Mouse (Mus musculus) spleen, postnatal 10 days (tissue): Measurements from ENCODE around the gene Atad2b.
"Not testable (repeated sequence)": the region's sequence is repeated elsewhere in the genome, so short reads cannot be mapped to it uniquely, and the experiment has no call there.

Experiments
- DNase-seq, 2 experiments: peaks; one replicate each; pipeline ENCODE4 v3.0.0; 2021 to 2022; ENCODE audit warnings: low spot score in 2 of 2

The Atad2b gene

DNA sequence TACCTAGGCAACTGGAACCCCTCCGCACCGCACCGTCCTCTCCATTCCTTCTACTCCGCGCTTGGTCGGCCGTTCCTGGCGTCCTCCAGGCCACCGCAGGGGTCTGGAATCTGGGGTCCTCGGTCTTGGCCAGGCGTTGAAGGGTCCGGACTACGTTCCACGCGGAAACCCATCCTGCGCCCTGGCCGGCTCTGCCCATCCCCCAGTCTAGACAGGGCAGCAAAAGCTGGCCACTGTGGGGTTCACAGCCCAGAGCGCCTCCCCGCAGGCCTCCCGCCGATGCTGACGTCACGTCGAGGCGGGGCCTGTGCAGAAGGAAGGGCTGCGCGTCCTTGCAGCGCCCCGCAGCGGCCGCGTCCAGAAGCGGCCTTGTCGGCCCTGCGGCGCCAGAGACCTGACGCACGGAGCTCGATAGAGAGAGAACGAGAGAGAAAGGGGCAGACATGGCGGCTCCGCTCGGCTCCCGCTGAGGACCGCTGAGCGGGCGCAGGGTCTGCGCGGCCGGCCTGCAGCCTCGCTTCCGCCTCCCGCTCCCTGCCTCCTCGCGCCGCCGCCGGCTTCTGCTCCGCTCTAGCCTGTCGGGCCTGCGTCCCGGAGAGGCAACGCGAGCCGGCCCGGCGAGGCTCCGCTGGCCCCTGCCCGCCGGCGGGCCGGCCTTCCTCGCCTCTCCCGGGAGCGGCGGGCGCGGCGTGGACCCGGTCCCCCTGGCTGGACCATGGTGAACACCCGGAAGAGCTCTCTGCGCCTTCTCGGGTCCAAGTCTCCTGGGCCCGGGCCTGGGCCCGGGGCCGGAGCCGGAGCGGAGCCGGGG lies at the start of gene Atad2b:
TSS of gene Atad2b (plus strand) at position 360 of the 811 bp plus-strand sequence.
- DNase-seq: peak; percentile 98 to 99

- DNase-seq: no peak
Observed at GRCm38 (mm10) chr12:4868924-4869323, 48.2 kb upstream of the Atad2b start.

DNA sequence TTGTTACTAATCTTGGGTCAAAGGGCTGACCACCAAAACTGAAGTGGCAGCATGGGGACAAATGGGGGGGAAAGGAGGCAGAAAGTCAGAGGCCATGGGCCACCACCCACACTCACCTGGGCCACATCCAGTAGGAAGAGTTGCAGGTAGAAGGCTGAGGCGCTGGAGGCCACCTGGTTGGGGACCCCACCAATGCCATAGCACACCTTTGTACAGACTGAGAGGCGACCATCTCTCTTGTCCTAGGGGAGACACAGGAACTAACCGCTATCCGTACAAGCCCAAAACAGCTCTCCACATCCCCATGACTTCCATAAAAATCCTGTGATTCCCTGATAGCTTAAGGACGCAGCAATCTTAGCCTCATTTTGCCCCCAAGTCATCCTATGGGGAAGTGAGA lies 45.9 kb upstream of the Atad2b start:
- no peak for DNase-seq

DNA sequence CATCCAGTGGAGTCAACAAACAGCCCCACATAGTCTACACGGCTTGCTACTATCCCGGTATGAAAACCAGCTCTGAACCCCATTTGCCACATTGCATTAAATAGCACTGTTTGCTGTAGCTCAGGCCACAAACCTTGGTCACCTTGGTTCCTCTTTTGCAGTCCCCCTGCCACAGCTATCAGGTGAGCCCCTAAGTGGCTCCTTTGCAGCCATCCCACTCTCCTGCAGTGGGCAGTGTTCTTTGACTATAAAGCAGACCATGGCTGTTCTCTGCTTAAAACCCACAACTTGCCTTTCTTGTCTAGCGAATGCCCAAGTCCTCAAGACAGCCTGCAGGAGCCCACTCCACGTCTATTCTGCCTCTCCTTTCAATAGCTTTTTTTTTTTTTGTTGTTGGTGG lies 44.9 kb upstream of the Atad2b start:
- peak; percentile 40 to 45 for DNase-seq

DNA sequence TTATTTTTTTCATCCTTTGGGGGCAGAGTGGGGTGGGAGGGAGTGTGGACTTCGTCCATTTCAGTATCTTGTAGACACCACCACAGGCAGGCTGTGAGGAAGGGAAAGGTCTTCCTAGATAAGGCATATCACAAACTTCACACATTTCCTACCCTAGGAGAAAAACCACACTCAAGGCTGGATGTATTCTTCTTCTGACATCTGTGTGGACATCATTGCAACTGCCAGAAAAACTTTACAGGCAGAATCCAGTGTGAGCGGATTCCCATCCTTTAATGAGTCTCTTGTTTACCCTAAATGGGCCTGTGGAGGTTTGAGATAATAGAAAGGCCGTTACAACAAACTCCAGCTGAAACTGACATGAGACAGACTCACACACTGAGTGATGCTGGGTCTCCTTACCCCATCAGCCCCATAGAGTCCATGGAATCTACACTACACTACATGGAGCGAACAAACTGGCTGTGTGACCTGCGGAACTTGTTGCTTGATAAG lies 44.1 kb upstream of the Atad2b start:
- peak; percentile 46 to 47 for DNase-seq

DNA sequence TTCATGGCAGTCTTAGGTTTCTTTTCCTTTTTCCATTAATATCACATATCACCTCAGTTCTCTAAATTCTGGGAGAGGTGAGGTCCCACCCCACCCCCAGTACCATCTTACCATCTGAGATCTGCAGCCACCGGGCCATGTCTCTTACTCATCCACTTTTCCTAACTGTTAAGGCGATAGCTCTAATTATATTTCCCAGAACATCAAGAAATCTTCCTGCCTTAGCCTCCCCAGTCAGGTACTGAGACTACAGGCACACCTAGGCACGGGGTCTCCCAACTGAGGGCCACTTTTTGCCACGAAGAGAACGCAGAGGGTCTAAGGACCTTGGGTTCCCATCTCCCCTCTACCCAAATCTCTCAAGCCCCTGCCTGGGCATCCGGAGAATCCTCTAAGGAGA lies 43.6 kb upstream of the Atad2b start:
- DNase-seq: peak in 1 of 2 experiments; percentile 40

- peak; percentile 88 to 90 for DNase-seq
Observed at GRCm38 (mm10) chr12:4874161-4874927, 42.8 kb upstream of the Atad2b start, which contains the start of gene Mfsd2b. Gene Mfsd2b, minus strand, starts transcription at chr12:4874359.

DNA sequence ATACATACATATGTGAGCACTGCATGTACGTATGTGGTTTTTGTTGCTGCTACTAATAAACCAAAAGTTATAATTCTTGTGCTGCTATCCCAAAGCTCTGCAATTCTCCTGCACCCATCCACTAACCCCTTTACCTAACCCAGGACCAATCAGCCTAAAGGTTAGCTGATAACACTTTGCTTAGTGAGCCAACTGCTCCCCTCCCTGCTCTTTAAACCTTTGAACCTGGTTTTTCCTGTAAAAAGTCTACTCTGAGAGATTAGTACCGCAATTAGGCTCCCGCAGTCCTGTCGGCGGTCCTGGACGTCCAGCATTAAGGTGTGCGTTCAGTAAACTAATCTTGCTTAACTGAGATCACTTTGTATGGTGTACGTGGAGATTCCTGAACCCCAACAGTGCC lies 41.5 kb upstream of the Atad2b start:
- no peak for DNase-seq

DNA sequence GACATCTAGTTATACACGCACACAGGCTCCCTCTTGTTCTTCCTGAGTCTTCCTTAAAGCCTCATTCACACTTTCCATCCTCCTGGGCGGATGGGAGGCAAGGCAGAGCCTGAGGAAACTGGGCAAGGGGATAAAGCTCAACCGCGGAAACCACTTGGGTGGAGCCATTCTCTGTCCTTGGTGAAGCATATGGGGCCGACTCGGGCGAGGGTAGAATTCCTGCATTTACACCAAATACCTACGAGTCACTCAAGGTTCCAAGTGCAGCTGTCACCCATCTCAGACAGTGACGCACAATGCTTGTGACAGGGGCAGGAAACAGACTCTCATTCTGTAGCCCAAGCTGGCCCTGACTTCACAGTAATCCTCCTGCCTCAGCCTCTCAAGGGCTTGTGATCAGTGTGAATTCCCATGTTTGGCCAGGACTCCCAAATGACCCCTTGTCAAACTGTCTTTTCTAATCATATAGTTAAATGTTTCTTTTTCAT lies 38.8 kb upstream of the Atad2b start:
- DNase-seq: no peak

GRCm38 (mm10) chr12:4879048-4879447 lies 38.1 kb upstream of the Atad2b start:
- DNase-seq: peak in 1 of 2 experiments; percentile 63

- no peak for DNase-seq
Observed at GRCm38 (mm10) chr12:4882086-4882485, 35.1 kb upstream of the Atad2b start.

DNA sequence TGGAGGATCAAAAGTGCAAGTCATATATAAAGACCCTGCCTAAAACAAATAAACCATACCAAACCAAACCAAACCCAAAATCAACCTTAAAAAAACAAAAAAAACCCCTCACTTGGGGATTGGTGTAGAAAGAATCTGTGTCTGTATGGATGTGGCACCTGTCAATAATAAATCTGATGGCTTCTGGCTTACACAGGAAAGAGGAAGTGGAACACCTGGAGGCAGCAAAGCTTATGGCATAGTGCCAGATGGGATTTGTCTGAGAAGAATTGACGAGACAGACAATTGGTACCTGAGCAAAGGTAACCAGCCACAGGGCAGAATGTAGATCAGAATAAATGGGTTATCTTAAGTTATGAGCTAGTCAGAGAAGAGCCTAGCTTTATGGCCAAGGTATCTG lies 32.1 kb upstream of the Atad2b start:
- DNase-seq: no peak

- DNase-seq: not testable (repeated sequence)
Observed at GRCm38 (mm10) chr12:4886581-4886980, 30.6 kb upstream of the Atad2b start.

DNA sequence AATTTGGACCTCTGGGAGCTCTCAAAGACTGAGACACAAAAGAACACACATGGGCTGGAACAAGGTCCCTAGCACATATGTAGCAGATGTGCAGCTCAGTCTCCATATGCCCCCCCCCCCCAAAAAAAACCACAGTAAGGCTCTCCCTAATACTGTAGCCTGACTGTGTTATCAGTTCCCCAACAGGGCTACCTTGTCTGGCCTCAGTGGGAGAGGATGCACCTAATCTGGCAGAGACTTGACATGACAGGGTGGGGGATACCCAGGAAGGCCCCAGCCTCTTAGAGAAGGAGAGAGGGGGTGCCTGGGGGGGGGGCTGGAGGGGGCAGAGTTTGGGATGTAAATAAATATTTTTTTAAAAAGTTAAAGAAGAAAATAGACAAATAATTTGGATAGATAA lies 28.4 kb upstream of the Atad2b start:
- DNase-seq: no peak

- DNase-seq: no peak
Observed at GRCm38 (mm10) chr12:4889251-4889650, 27.9 kb upstream of the Atad2b start.

GRCm38 (mm10) chr12:4889891-4890290 lies 27.3 kb upstream of the Atad2b start:
- no peak for DNase-seq

DNA sequence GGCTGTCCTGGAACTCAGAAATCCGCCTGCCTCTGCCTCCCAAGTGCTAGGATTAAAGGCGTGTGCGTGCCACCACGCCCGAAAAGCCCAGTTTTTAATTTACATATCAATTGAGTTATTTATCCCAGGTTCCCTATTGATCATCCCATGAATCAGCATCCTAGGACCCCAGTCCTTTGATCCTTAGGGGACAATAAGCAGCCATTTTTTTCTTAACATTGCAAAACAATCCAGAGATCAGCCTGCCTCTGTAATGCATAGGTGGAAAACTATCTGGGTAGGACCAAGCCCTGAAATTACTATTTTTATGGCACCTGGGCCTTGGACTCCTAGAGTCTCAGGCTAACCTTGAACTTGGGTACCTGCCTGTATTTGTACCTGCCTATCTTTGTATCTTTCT lies 19.1 kb upstream of the Atad2b start:
- DNase-seq: no peak

DNA sequence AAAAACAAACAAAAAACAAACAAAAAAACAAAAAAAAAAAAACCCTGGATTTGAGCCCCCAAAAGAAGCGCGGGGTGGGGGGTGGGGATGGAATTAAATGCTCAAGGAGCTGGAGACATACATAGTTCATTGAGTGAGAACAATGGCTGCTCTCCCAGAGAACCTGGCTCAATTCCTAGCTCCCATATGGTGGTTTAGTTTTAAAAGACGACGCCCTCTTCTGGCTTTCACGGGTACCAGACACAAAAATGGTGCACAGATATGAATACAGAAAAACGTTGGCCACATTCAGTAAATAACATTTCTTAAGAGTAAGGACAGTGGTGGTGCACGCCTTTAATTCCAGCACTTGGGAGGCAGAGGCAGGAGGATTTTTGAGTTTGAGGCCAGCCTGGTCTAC lies 11.2 kb upstream of the Atad2b start:
- DNase-seq: peak in 1 of 2 experiments; percentile 25

DNA sequence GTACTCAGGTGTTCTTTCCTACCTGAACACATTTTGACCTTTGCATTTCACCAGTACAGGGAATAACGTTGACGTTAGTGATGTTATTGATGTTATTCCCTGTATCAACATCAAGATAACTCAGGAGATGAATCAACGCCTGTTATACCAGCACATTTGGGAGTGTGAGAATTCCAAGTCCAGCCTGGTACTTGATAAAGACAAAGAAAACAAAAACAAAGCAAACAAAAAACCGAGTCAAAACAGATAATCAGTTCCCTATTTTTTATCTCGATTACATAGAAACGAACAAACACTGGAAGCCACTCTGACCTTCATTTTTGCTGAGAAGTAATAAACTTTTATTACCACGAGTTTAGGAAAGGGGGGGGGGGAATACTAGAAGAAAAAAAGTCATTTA lies 10.7 kb upstream of the Atad2b start:
- DNase-seq: no peak

- peak; percentile 91 to 98 for DNase-seq
Observed at GRCm38 (mm10) chr12:4906951-4907906, 9.9 kb upstream of the Atad2b start, which contains the start of gene Ubxn2a. Gene Ubxn2a, minus strand, starts transcription at chr12:4907705.

DNA sequence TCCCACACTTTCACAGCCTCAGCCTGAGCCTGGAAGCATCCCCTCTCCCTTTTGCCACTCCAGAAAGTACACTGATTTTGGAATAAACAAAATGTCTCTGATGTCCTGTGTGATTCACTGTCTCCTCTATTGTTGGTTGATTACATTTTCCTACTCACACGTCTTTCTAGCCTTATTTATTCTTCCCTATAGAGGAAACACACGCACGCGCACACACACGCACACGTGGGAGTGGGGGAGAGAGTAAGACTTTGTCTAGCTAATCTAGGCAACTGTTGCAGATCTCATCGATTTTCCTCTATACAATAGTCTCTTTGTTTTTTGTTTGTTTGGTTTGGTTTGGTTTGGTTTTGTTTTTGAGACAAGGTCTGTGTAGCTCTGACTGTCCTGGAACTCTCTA lies 8.8 kb upstream of the Atad2b start:
- no peak for DNase-seq
